Mouse (Mus musculus) MEL (cell line): ENCODE data around the gene Mthfsl. TPM values are rescaled to one million over a fixed set of nuclear protein-coding genes. Genes with fewer than 3 reads are reported as not detected.
"Not testable (repeated sequence)": the region's sequence is repeated elsewhere in the genome, so short reads cannot be mapped to it uniquely, and the experiment has no call there.

Experiments
- DNase-seq: peaks from one replicate; pipeline ENCODE4 v3.0.0; 2011; ENCODE audit warnings: low read depth, low spot score
- H3K27ac ChIP-seq: 2 replicates; pipeline ENCODE4 v1.5.1; 2012; ENCODE audit warnings: low read depth, mild to moderate bottlenecking, control low read depth, low read length, moderate library complexity; ENCODE audit not compliant: control insufficient read depth
- H3K27me3 ChIP-seq, 2 experiments: fragments of 150-350 bp in 1 of 2; sonication (generic) in 1 of 2; 2 replicates each; pipeline ENCODE4 v1.6.1; 2012; ENCODE audit warnings: low read length in 2 of 2, mild to moderate bottlenecking in 2 of 2, improper control_type of control experiment in 1 of 2, moderate library complexity in 1 of 2; ENCODE audit not compliant: insufficient read depth in 2 of 2, control insufficient read depth in 1 of 2
- H3K36me3 ChIP-seq, 2 experiments: 2 replicates each; pipeline ENCODE4 v1.6.1; 2012 to 2014; ENCODE audit warnings: low read length in 2 of 2, improper control_type of control experiment in 1 of 2, inconsistent platforms in 1 of 2, mild to moderate bottlenecking in 1 of 2; ENCODE audit not compliant: insufficient read depth in 2 of 2, control insufficient read depth in 1 of 2
- H3K4me1 ChIP-seq, 2 experiments: fragments of 150-350 bp in 1 of 2; sonication (generic) in 1 of 2; 2 replicates each; pipeline ENCODE4 v1.6.1; 2012; ENCODE audit warnings: low read length in 2 of 2, improper control_type of control experiment in 1 of 2, mild to moderate bottlenecking in 1 of 2; ENCODE audit not compliant: insufficient read depth in 2 of 2, control insufficient read depth in 1 of 2
- H3K4me3 ChIP-seq, 2 experiments: fragments of 150-350 bp in 1 of 2; sonication (generic) in 1 of 2; 2 replicates each; pipeline ENCODE4 v1.5.1; 2012; ENCODE audit warnings: low read depth in 2 of 2, low read length in 2 of 2, mild to moderate bottlenecking in 2 of 2, moderate library complexity in 2 of 2, control low read depth in 1 of 2, improper control_type of control experiment in 1 of 2; ENCODE audit not compliant: control insufficient read depth in 1 of 2, insufficient read depth in 1 of 2
- H3K79me2 ChIP-seq: 2 replicates; pipeline ENCODE4 v1.6.1; 2012; ENCODE audit warnings: mild to moderate bottlenecking, low read length, moderate library complexity; ENCODE audit not compliant: control insufficient read depth, poor library complexity, insufficient read depth
- H3K9ac ChIP-seq: 2 replicates; pipeline ENCODE4 v1.6.1; 2012; ENCODE audit warnings: low read depth, mild to moderate bottlenecking, control low read depth, low read length, moderate library complexity; ENCODE audit not compliant: control insufficient read depth, poor library complexity, severe bottlenecking
- H3K9me3 ChIP-seq: fragments of 150-350 bp; sonication (generic); replicated peaks from 2 replicates; pipeline ENCODE4 v1.6.1; 2012; ENCODE audit warnings: mild to moderate bottlenecking, low read length, improper control_type of control experiment, moderate library complexity; ENCODE audit not compliant: insufficient read depth
- EP300 ChIP-seq, 2 experiments: IDR thresholded peaks; 2 replicates each; pipeline ENCODE4 v1.6.1; 2011; ENCODE audit warnings: improper control_type of control experiment in 2 of 2, low read length in 2 of 2, low read depth in 1 of 2, mild to moderate bottlenecking in 1 of 2
- MAFK ChIP-seq: IDR thresholded peaks from 2 replicates; pipeline ENCODE4 v1.6.1; 2011; ENCODE audit warnings: low read depth, mild to moderate bottlenecking, low read length, improper control_type of control experiment, borderline replicate concordance
- MAX ChIP-seq: IDR thresholded peaks from 2 replicates; pipeline ENCODE4 v1.6.1; 2011; ENCODE audit warnings: low read length, improper control_type of control experiment
- MAZ ChIP-seq: IDR thresholded peaks from 2 replicates; pipeline ENCODE4 v1.6.1; 2012; ENCODE audit warnings: low read depth, mild to moderate bottlenecking, inconsistent platforms, low read length, improper control_type of control experiment
- MEF2A ChIP-seq: IDR thresholded peaks from 2 replicates; pipeline ENCODE4 v1.6.1; 2014; ENCODE audit warnings: low read depth, mild to moderate bottlenecking, inconsistent platforms, low read length, improper control_type of control experiment; ENCODE audit not compliant: poor library complexity, insufficient replicate concordance, severe bottlenecking; ENCODE audit errors: extremely low read depth
- MYB ChIP-seq: IDR thresholded peaks from 2 replicates; pipeline ENCODE4 v1.6.1; 2011; ENCODE audit warnings: mild to moderate bottlenecking, low read depth, low read length, improper control_type of control experiment
- NRF1 ChIP-seq: IDR thresholded peaks from 2 replicates; pipeline ENCODE4 v1.6.1; 2014; ENCODE audit warnings: low read depth, mild to moderate bottlenecking, inconsistent platforms, low read length, improper control_type of control experiment, moderate library complexity; ENCODE audit not compliant: poor library complexity, insufficient read depth, severe bottlenecking
- POLR2A ChIP-seq, 2 experiments: IDR thresholded peaks; 2 replicates each; pipeline ENCODE4 v1.6.1; 2011 to 2012; ENCODE audit warnings: low read length in 2 of 2, mild to moderate bottlenecking in 2 of 2, control low read depth in 1 of 2, improper control_type of control experiment in 1 of 2, low read depth in 1 of 2, moderate library complexity in 1 of 2; ENCODE audit not compliant: control insufficient read depth in 1 of 2, insufficient read depth in 1 of 2, poor library complexity in 1 of 2
- SMC3 ChIP-seq: IDR thresholded peaks from 2 replicates; pipeline ENCODE4 v1.6.1; 2011; ENCODE audit warnings: low read depth, low read length, improper control_type of control experiment
- TBP ChIP-seq: IDR thresholded peaks from 2 replicates; pipeline ENCODE4 v1.8.0; 2011; ENCODE audit warnings: low read depth, low read length, improper control_type of control experiment
- USF1 ChIP-seq: IDR thresholded peaks from 2 replicates; pipeline ENCODE4 v1.6.1; 2014; ENCODE audit warnings: low read depth, mild to moderate bottlenecking, inconsistent platforms, low read length, improper control_type of control experiment, moderate library complexity
- ZKSCAN1 ChIP-seq: IDR thresholded peaks from 2 replicates; pipeline ENCODE4 v1.6.1; 2012; ENCODE audit warnings: low read depth, mild to moderate bottlenecking, inconsistent platforms, low read length, improper control_type of control experiment, moderate library complexity
- polyA plus RNA-seq, 2 experiments: library from polyadenylated mRNA; stranded (reverse) in 1 of 2; unstranded in 1 of 2; fragments of >175 nt in 1 of 2; fragments of >200 nt in 1 of 2; gene quantifications; 2 replicates each; pipeline versions ENCODE4 v1.2.1 to v1.2.4; 2012; ENCODE audit warnings: low replicate concordance in 2 of 2, low read depth in 1 of 2; ENCODE audit not compliant: insufficient read length in 2 of 2, insufficient read depth in 1 of 2, missing spikeins in 1 of 2
- total RNA-seq: library from RNA; depleted of rRNA; stranded (reverse); fragments of 300-350 nt; gene quantifications from 2 replicates; pipeline ENCODE4 v1.2.3, GENCODE M21; 2012

Mthfsl gene
- total and polyA plus RNA-seq, 3 experiments: 4.0 to 5.6 TPM; not detected in 1

DNA sequence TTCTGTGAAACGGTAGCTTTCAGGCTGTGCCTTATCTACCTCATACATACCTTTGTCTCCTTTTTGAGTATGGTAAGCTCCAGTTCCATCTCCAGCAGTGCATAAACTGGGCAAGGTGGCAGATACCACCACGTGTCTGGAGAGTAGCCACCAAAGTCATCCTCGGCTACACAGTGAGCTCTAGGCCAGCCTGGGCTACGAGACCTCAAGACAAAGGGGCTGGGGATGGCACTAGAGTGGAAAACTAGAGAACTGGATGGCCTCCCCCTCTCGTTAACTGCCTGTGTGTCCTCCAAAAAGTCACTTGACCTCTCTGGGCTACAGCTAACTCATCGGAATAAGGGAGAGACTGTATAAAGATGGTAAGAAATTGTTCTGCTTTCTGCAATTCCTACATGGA is 10.8 kb downstream of the Mthfsl start:
- no peaks in the 10 kb centered on the region for H3K36me3 ChIP-seq

DNA sequence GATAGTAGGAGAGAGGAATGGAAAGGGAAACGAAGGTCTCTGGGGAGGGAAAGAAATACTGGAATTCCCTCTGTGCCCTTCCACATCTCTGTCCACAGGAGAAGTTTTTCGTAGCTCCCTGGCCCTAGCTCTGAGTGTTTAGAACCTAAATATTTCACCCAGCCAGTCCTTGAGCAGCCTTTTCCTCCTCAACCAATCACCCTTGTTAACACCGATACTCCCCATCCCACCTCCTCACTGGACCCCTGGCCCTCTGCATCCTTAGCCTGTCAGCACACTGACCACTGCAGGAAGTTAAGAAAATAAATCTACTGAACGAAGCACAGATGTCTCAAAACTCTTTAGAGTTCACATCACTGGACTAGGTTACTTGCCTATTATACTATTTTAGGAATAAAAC is 13.4 kb downstream of the Mthfsl start:
- no peak for DNase-seq
- H3K9me3 ChIP-seq: no peaks in the 10 kb centered on the region
- H3K27me3 ChIP-seq: no peaks in the 10 kb centered on the region
- TF ChIP-seq USF1: no peak
- no peak for TF ChIP-seq MEF2A
- no peak for TF ChIP-seq EP300 (IDR thresholded peaks at IDR 0.05; ENCODE audit: low read depth in 1 of 2, low read length in 2 of 2)
- TF ChIP-seq POLR2A (IDR thresholded peaks at IDR 0.05; ENCODE audit: control insufficient read depth in 1 of 2, insufficient read depth in 1 of 2, low read depth in 1 of 2, low read length in 2 of 2, poor library complexity in 1 of 2): no peak
- no peak for TF ChIP-seq TBP
- no peak for TF ChIP-seq MAFK
- TF ChIP-seq MAZ: no peak
- no peak for TF ChIP-seq ZKSCAN1
- TF ChIP-seq, all 39 proteins: peak for 0
- no peak overlapping the region for H3K9ac ChIP-seq
- no peak overlapping the region for H3K4me3 ChIP-seq
- H3K79me2 ChIP-seq: no peaks in the 10 kb centered on the region
- no peak overlapping the region for H3K27ac ChIP-seq
- no peaks in the 10 kb centered on the region for H3K4me1 ChIP-seq
- no peaks in the 10 kb centered on the region for H3K36me3 ChIP-seq

More for the DNA sequence above, 10.8 kb downstream of the Mthfsl start:
- H3K9ac ChIP-seq: no peak overlapping the region
- no peak overlapping the region for H3K27ac ChIP-seq
- H3K4me1 ChIP-seq: no peaks in the 10 kb centered on the region
- no peak overlapping the region for H3K4me3 ChIP-seq
- no peak for DNase-seq
- no peak for TF ChIP-seq NRF1
- no peak for TF ChIP-seq USF1
- no peak for TF ChIP-seq MAX
- no peak for TF ChIP-seq MYB
- no peak for TF ChIP-seq SMC3
- TF ChIP-seq, all 39 proteins: peak for 0
- H3K79me2 ChIP-seq: no peaks in the 10 kb centered on the region
- no peaks in the 10 kb centered on the region for H3K9me3 ChIP-seq
- no peaks in the 10 kb centered on the region for H3K27me3 ChIP-seq

GRCm38 (mm10) chr9:88705157-88705556 is 14.9 kb downstream of the Mthfsl start:
- not testable (repeated sequence) for H3K79me2 ChIP-seq, H3K36me3 ChIP-seq, H3K27ac ChIP-seq, H3K27me3 ChIP-seq, DNase-seq, H3K9me3 ChIP-seq, H3K9ac ChIP-seq, H3K4me1 ChIP-seq, H3K4me3 ChIP-seq

DNA sequence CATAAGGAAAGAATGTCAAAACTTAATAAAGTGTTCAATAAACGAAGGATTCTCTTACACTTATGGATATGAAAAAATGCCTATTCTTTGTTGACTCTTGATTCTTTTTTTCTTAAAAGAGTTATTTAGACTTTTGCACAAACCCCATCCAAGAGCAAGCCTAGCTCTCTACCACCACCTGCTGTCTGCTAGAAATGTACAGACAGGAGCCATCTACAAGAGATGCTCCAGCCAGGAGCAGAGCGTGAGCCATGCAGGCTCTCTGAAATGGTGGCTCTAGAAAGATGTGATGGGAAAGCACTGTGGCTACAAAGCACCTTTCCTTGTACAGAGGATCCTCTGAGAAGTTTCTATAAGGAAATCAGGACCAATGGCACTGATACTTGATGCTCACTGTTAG is 21.4 kb downstream of the Mthfsl start:
- not testable (repeated sequence) for H3K79me2 ChIP-seq, H3K9ac ChIP-seq, H3K9me3 ChIP-seq, H3K4me1 ChIP-seq, DNase-seq, H3K27ac ChIP-seq, H3K27me3 ChIP-seq, H3K4me3 ChIP-seq, H3K36me3 ChIP-seq

DNA sequence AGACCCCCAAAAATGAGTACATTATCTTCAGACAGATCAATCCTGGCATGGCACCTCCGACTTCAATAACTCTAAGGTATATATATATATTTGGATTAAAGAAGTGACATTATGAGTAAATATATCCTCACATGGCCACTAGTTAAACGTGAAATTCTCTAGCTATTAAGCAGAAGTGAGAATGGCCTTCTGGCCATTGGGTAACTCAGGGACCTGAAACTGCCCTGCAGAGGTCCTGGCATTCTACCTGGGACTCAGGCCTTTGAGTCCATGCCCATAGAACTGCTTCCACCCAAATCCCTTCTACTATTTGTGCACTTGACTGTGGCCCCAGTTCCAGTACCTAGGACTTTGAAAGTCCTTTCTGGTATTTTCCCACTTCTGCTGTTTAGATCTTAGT is 28.8 kb downstream of the Mthfsl start:
- H3K9ac ChIP-seq: not testable (repeated sequence)

More for the DNA sequence above, 28.8 kb downstream of the Mthfsl start:
- H3K9me3 ChIP-seq, H3K4me1 ChIP-seq, H3K27me3 ChIP-seq, H3K27ac ChIP-seq, H3K79me2 ChIP-seq, H3K36me3 ChIP-seq, DNase-seq, H3K4me3 ChIP-seq: not testable (repeated sequence)
